Mouse (Mus musculus) MEL (cell line): ENCODE data around the gene Tnfrsf12a. TPM values are rescaled to one million over a fixed set of nuclear protein-coding genes. Genes with fewer than 3 reads are reported as not detected.

Experiments used
- DNase-seq: peaks from one replicate; pipeline ENCODE4 v3.0.0; 2011; ENCODE audit warnings: low read depth, low spot score
- H3K27ac ChIP-seq: 2 replicates; pipeline ENCODE4 v1.5.1; 2012; ENCODE audit warnings: low read depth, mild to moderate bottlenecking, control low read depth, low read length, moderate library complexity; ENCODE audit not compliant: control insufficient read depth
- H3K27me3 ChIP-seq, 2 experiments: fragments of 150-350 bp in 1 of 2; sonication (generic) in 1 of 2; 2 replicates each; pipeline ENCODE4 v1.6.1; 2012; ENCODE audit warnings: low read length in 2 of 2, mild to moderate bottlenecking in 2 of 2, improper control_type of control experiment in 1 of 2, moderate library complexity in 1 of 2; ENCODE audit not compliant: insufficient read depth in 2 of 2, control insufficient read depth in 1 of 2
- H3K36me3 ChIP-seq, 2 experiments: 2 replicates each; pipeline ENCODE4 v1.6.1; 2012 to 2014; ENCODE audit warnings: low read length in 2 of 2, improper control_type of control experiment in 1 of 2, inconsistent platforms in 1 of 2, mild to moderate bottlenecking in 1 of 2; ENCODE audit not compliant: insufficient read depth in 2 of 2, control insufficient read depth in 1 of 2
- H3K4me1 ChIP-seq, 2 experiments: fragments of 150-350 bp in 1 of 2; sonication (generic) in 1 of 2; 2 replicates each; pipeline ENCODE4 v1.6.1; 2012; ENCODE audit warnings: low read length in 2 of 2, improper control_type of control experiment in 1 of 2, mild to moderate bottlenecking in 1 of 2; ENCODE audit not compliant: insufficient read depth in 2 of 2, control insufficient read depth in 1 of 2
- H3K4me3 ChIP-seq, 2 experiments: fragments of 150-350 bp in 1 of 2; sonication (generic) in 1 of 2; 2 replicates each; pipeline ENCODE4 v1.5.1; 2012; ENCODE audit warnings: low read depth in 2 of 2, low read length in 2 of 2, mild to moderate bottlenecking in 2 of 2, moderate library complexity in 2 of 2, control low read depth in 1 of 2, improper control_type of control experiment in 1 of 2; ENCODE audit not compliant: control insufficient read depth in 1 of 2, insufficient read depth in 1 of 2
- H3K79me2 ChIP-seq: 2 replicates; pipeline ENCODE4 v1.6.1; 2012; ENCODE audit warnings: mild to moderate bottlenecking, low read length, moderate library complexity; ENCODE audit not compliant: control insufficient read depth, poor library complexity, insufficient read depth
- H3K9ac ChIP-seq: 2 replicates; pipeline ENCODE4 v1.6.1; 2012; ENCODE audit warnings: low read depth, mild to moderate bottlenecking, control low read depth, low read length, moderate library complexity; ENCODE audit not compliant: control insufficient read depth, poor library complexity, severe bottlenecking
- H3K9me3 ChIP-seq: fragments of 150-350 bp; sonication (generic); replicated peaks from 2 replicates; pipeline ENCODE4 v1.6.1; 2012; ENCODE audit warnings: mild to moderate bottlenecking, low read length, improper control_type of control experiment, moderate library complexity; ENCODE audit not compliant: insufficient read depth
- CHD1 ChIP-seq: IDR thresholded peaks from 2 replicates; pipeline ENCODE4 v1.6.1; 2012; ENCODE audit warnings: low read depth, mild to moderate bottlenecking, inconsistent platforms, low read length, improper control_type of control experiment
- CTCF ChIP-seq, 3 experiments: IDR thresholded peaks in 2 of 3; conservative IDR thresholded peaks in 1 of 3; 2 replicates each; pipeline ENCODE4 v1.5.1; 2011 to 2012; ENCODE audit warnings: low read length in 3 of 3, low read depth in 2 of 3, mild to moderate bottlenecking in 2 of 3, improper control_type of control experiment in 1 of 3, inconsistent platforms in 1 of 3, mixed read lengths in 1 of 3, moderate library complexity in 1 of 3; ENCODE audit not compliant: control insufficient read depth in 1 of 3, insufficient read depth in 1 of 3, poor library complexity in 1 of 3, severe bottlenecking in 1 of 3
- E2F4 ChIP-seq: IDR thresholded peaks from 2 replicates; pipeline ENCODE4 v1.6.1; 2011; ENCODE audit warnings: low read depth, low read length, improper control_type of control experiment, borderline replicate concordance
- ELF1 ChIP-seq: IDR thresholded peaks from 2 replicates; pipeline ENCODE4 v1.6.1; 2014; ENCODE audit warnings: low read depth, mild to moderate bottlenecking, inconsistent platforms, low read length, improper control_type of control experiment, moderate library complexity
- EP300 ChIP-seq, 2 experiments: IDR thresholded peaks; 2 replicates each; pipeline ENCODE4 v1.6.1; 2011; ENCODE audit warnings: improper control_type of control experiment in 2 of 2, low read length in 2 of 2, low read depth in 1 of 2, mild to moderate bottlenecking in 1 of 2
- ETS1 ChIP-seq: IDR thresholded peaks from 2 replicates; pipeline ENCODE4 v1.6.1; 2012; ENCODE audit warnings: low read depth, mild to moderate bottlenecking, inconsistent platforms, low read length, improper control_type of control experiment, moderate library complexity
- HCFC1 ChIP-seq: IDR thresholded peaks from 2 replicates; pipeline ENCODE4 v1.6.1; 2012; ENCODE audit warnings: low read depth, mild to moderate bottlenecking, inconsistent platforms, low read length, improper control_type of control experiment, moderate library complexity
- MAX ChIP-seq: IDR thresholded peaks from 2 replicates; pipeline ENCODE4 v1.6.1; 2011; ENCODE audit warnings: low read length, improper control_type of control experiment
- MAZ ChIP-seq: IDR thresholded peaks from 2 replicates; pipeline ENCODE4 v1.6.1; 2012; ENCODE audit warnings: low read depth, mild to moderate bottlenecking, inconsistent platforms, low read length, improper control_type of control experiment
- MXI1 ChIP-seq: IDR thresholded peaks from 2 replicates; pipeline ENCODE4 v1.6.1; 2011; ENCODE audit warnings: mild to moderate bottlenecking, low read depth, low read length, improper control_type of control experiment
- MYC ChIP-seq: IDR thresholded peaks from 2 replicates; pipeline ENCODE4 v1.6.1; 2011; ENCODE audit warnings: low read depth, mild to moderate bottlenecking, low read length, improper control_type of control experiment, moderate library complexity
- NELFE ChIP-seq: IDR thresholded peaks from 2 replicates; pipeline ENCODE4 v1.6.1; 2011; ENCODE audit warnings: low read depth, low read length, improper control_type of control experiment
- NRF1 ChIP-seq: IDR thresholded peaks from 2 replicates; pipeline ENCODE4 v1.6.1; 2014; ENCODE audit warnings: low read depth, mild to moderate bottlenecking, inconsistent platforms, low read length, improper control_type of control experiment, moderate library complexity; ENCODE audit not compliant: poor library complexity, insufficient read depth, severe bottlenecking
- POLR2A ChIP-seq, 2 experiments: IDR thresholded peaks; 2 replicates each; pipeline ENCODE4 v1.6.1; 2011 to 2012; ENCODE audit warnings: low read length in 2 of 2, mild to moderate bottlenecking in 2 of 2, control low read depth in 1 of 2, improper control_type of control experiment in 1 of 2, low read depth in 1 of 2, moderate library complexity in 1 of 2; ENCODE audit not compliant: control insufficient read depth in 1 of 2, insufficient read depth in 1 of 2, poor library complexity in 1 of 2
- POLR2AphosphoS2 ChIP-seq: IDR thresholded peaks from 2 replicates; pipeline ENCODE4 v1.6.1; 2011; ENCODE audit warnings: low read length, improper control_type of control experiment
- SIN3A ChIP-seq: IDR thresholded peaks from 2 replicates; pipeline ENCODE4 v1.6.1; 2012; ENCODE audit warnings: low read length, improper control_type of control experiment, inconsistent platforms
- SMC3 ChIP-seq: IDR thresholded peaks from 2 replicates; pipeline ENCODE4 v1.6.1; 2011; ENCODE audit warnings: low read depth, low read length, improper control_type of control experiment
- TAL1 ChIP-seq: IDR thresholded peaks from 2 replicates; pipeline ENCODE4 v1.6.1; 2012; ENCODE audit warnings: mild to moderate bottlenecking, inconsistent platforms, low read length, moderate library complexity, mixed read lengths
- TBP ChIP-seq: IDR thresholded peaks from 2 replicates; pipeline ENCODE4 v1.8.0; 2011; ENCODE audit warnings: low read depth, low read length, improper control_type of control experiment
- TCF12 ChIP-seq: IDR thresholded peaks from 2 replicates; pipeline ENCODE4 v1.6.1; 2014; ENCODE audit warnings: low read depth, mild to moderate bottlenecking, inconsistent platforms, low read length, improper control_type of control experiment, moderate library complexity
- UBTF ChIP-seq: IDR thresholded peaks from 2 replicates; pipeline ENCODE4 v1.6.1; 2012; ENCODE audit warnings: low read depth, mild to moderate bottlenecking, inconsistent platforms, low read length, improper control_type of control experiment, moderate library complexity, borderline replicate concordance; ENCODE audit not compliant: insufficient read depth
- USF1 ChIP-seq: IDR thresholded peaks from 2 replicates; pipeline ENCODE4 v1.6.1; 2014; ENCODE audit warnings: low read depth, mild to moderate bottlenecking, inconsistent platforms, low read length, improper control_type of control experiment, moderate library complexity
- USF2 ChIP-seq, 2 experiments: IDR thresholded peaks; 2 replicates each; pipeline ENCODE4 v1.6.1; 2011 to 2012; ENCODE audit warnings: improper control_type of control experiment in 2 of 2, low read length in 2 of 2, borderline replicate concordance in 1 of 2, inconsistent platforms in 1 of 2, low read depth in 1 of 2, mild to moderate bottlenecking in 1 of 2; ENCODE audit not compliant: insufficient read depth in 1 of 2
- ZMIZ1 ChIP-seq: IDR thresholded peaks from 2 replicates; pipeline ENCODE4 v1.6.1; 2012; ENCODE audit warnings: low read depth, mild to moderate bottlenecking, inconsistent platforms, low read length, improper control_type of control experiment, moderate library complexity
- polyA plus RNA-seq, 2 experiments: library from polyadenylated mRNA; stranded (reverse) in 1 of 2; unstranded in 1 of 2; fragments of >175 nt in 1 of 2; fragments of >200 nt in 1 of 2; gene quantifications; 2 replicates each; pipeline versions ENCODE4 v1.2.1 to v1.2.4; 2012; ENCODE audit warnings: low replicate concordance in 2 of 2, low read depth in 1 of 2; ENCODE audit not compliant: insufficient read length in 2 of 2, insufficient read depth in 1 of 2, missing spikeins in 1 of 2
- total RNA-seq: library from RNA; depleted of rRNA; stranded (reverse); fragments of 300-350 nt; gene quantifications from 2 replicates; pipeline ENCODE4 v1.2.3, GENCODE M21; 2012

Tnfrsf12a gene
- total and polyA plus RNA-seq, 3 experiments = 14.7 to 18.8 TPM; not detected in 1

GRCm38 (mm10) chr17:23677236-23677679 lies at the start of gene Tnfrsf12a (continued):
- TF ChIP-seq ELF1 = 0 out of 2 replicates have a peak, but pooled peaks have one; percentile 9
- peak; percentile 61 for TF ChIP-seq SIN3A
- TF ChIP-seq MAX = no peak; the same call in none of the 2 replicates

DNA sequence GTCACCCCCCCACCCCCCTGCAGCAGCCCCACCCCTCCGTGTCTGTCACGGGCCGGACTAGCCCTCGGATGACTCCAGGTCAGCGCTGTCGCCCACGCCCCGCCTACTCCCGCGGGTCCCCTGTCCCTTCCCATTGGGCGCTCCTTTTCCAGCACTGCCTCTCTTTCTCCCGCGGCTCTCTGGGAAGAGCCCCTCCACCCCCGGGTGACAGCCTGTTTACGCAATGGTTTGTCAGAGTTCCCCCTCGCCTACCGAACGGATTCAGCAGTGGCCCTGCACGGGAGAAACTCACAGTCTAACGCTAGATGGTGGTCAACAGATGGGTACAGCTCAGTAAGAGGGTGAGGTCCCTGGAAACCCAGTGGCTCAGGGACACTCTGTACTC lies 49.5 kb upstream of the Tnfrsf12a start:
- peak overlapping the region; percentile 75 to 90 for H3K4me3 ChIP-seq
- no peaks in the 10 kb centered on the region for H3K9me3 ChIP-seq
- peak; percentile 78 for DNase-seq
- peak overlapping the region; percentile 99 for H3K9ac ChIP-seq
- H3K79me2 ChIP-seq = peaks cover 8% of the 10 kb centered on the region
- peaks cover 0 to 16% of the 10 kb centered on the region in 2 experiments; a peak in 2 of 4 replicates for H3K36me3 ChIP-seq
- H3K27me3 ChIP-seq = no peaks in the 10 kb centered on the region
- H3K4me1 ChIP-seq = peaks cover 2 to 21% of the 10 kb centered on the region in 2 experiments; a peak in 3 of 4 replicates
- TF ChIP-seq ZMIZ1 = no peak
- peak; percentile 54; the same call in 1 of the 2 replicates for TF ChIP-seq MAZ
- 0 out of 4 replicates have a peak, but pooled peaks of 1 of the 2 experiments have one; percentile 10 for TF ChIP-seq POLR2A (IDR thresholded peaks at IDR 0.05; ENCODE audit: control insufficient read depth in 1 of 2, insufficient read depth in 1 of 2, low read depth in 1 of 2, low read length in 2 of 2, poor library complexity in 1 of 2)
- H3K27ac ChIP-seq = peak overlapping the region; percentile 14; the same call in 1 of the 2 replicates

DNA sequence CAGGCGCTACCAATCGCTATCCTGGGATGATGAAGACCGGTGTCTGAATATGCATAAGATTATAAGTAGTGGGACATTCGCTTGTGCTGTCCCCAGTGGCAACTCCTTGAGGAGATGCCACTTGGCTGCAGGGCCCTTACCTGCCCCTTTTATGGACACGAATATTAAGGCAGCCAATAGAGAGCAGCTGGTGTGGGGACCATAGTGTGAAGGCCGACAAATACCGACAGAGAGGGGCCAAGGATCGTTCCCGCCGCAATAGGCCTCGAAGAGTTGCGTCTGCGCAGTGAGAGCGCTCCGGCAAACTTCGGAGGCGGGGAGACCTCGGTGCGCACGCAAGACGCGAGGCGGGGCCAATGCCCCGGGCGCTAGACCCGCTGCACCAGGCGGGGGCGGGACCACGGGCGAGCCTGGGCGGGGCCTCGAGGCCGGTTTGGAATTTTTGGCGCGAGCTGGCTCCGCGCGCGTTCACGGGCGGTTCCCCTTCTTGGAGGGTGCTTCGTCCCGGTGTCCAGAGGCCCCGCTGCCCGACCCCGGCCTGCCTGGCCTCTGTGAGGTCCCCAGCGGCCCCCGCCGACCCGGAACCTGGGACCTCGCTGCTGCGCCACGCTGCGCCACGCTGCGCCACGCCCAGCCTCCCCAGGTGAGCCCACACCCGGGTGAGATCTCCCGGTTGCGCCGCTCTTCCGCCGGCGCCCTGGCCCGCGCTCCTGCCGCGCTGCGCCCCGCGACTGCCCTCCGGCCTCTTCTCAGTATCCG lies 48.9 kb upstream of the Tnfrsf12a start, which contains the start of gene Pkmyt1:
Gene Pkmyt1, plus strand, starts transcription at position 338 of the 759 bp plus-strand sequence.
- H3K9ac ChIP-seq = peak within 1 kb of the TSS; percentile 99
- H3K27me3 ChIP-seq = no peaks in the 10 kb centered on the region
- peak; percentile 17; the same call in 1 of the 2 replicates for TF ChIP-seq SIN3A
- TF ChIP-seq CHD1 = no peak
- TF ChIP-seq CTCF (IDR thresholded peaks at IDR 0.05 in 2 of 3, conservative IDR thresholded peaks at IDR 0.05 in 1 of 3; ENCODE audit: control insufficient read depth in 1 of 3, insufficient read depth in 1 of 3, low read depth in 2 of 3, low read length in 3 of 3, poor library complexity in 1 of 3, severe bottlenecking in 1 of 3) = no peak
- TF ChIP-seq POLR2AphosphoS2 = peak; percentile 80
- TF ChIP-seq MYC = 0 out of 2 replicates have a peak, but pooled peaks have one; percentile 6
- no peak; the same call in 1 of the 2 replicates for TF ChIP-seq HCFC1
- TF ChIP-seq SMC3 = no peak
- no peak for TF ChIP-seq USF2 (IDR thresholded peaks at IDR 0.05; ENCODE audit: borderline replicate concordance in 1 of 2, insufficient read depth in 1 of 2, low read depth in 1 of 2, low read length in 2 of 2)
- TF ChIP-seq ETS1 = no peak
- TF ChIP-seq TCF12 = peak; percentile 12; the same call in 1 of the 2 replicates
- no peak; the same call in 1 of the 2 replicates for TF ChIP-seq MXI1
- no peak for TF ChIP-seq TAL1
- TF ChIP-seq NRF1 = peak; percentile 94
- peak; percentile 3 to 85; a peak in 2 of 4 replicates for TF ChIP-seq POLR2A (IDR thresholded peaks at IDR 0.05; ENCODE audit: control insufficient read depth in 1 of 2, insufficient read depth in 1 of 2, low read depth in 1 of 2, low read length in 2 of 2, poor library complexity in 1 of 2)
- peak; percentile 67; the same call in 1 of the 2 replicates for TF ChIP-seq TBP
- TF ChIP-seq ELF1 = no peak
- no peak for TF ChIP-seq MAZ
- peak; percentile 76 for TF ChIP-seq NELFE
- TF ChIP-seq USF1 = peak; percentile 29; the same call in 1 of the 2 replicates
- TF ChIP-seq MAX = peak; percentile 31; the same call in 1 of the 2 replicates
- TF ChIP-seq E2F4 = peak; percentile 70; the same call in 1 of the 2 replicates
- no peak for TF ChIP-seq UBTF
- TF ChIP-seq ZMIZ1 = no peak; the same call in 1 of the 2 replicates
- no peak for TF ChIP-seq EP300 (IDR thresholded peaks at IDR 0.05; ENCODE audit: low read depth in 1 of 2, low read length in 2 of 2)
- H3K79me2 ChIP-seq = peaks cover 8% of the 10 kb centered on the region
- DNase-seq = peak; percentile 95
- H3K4me3 ChIP-seq = peak within 1 kb of the TSS; percentile 75 to 90
- H3K4me1 ChIP-seq = peaks cover 2 to 21% of the 10 kb centered on the region in 2 experiments; a peak in 3 of 4 replicates
- H3K9me3 ChIP-seq = no peaks in the 10 kb centered on the region
- peak within 1 kb of the TSS; percentile 77 for H3K27ac ChIP-seq
- peaks cover 0 to 16% of the 10 kb centered on the region in 2 experiments; a peak in 2 of 4 replicates for H3K36me3 ChIP-seq
